Mouse (Mus musculus) kidney, postnatal 4 days (tissue): Measurements from ENCODE around the gene Tfap2c.

Source experiments
- DNase-seq, 2 experiments: peaks; one replicate each; pipeline ENCODE4 v3.0.0; 2021; ENCODE audit warnings: mixed read lengths in 2 of 2

Tfap2c gene

DNA sequence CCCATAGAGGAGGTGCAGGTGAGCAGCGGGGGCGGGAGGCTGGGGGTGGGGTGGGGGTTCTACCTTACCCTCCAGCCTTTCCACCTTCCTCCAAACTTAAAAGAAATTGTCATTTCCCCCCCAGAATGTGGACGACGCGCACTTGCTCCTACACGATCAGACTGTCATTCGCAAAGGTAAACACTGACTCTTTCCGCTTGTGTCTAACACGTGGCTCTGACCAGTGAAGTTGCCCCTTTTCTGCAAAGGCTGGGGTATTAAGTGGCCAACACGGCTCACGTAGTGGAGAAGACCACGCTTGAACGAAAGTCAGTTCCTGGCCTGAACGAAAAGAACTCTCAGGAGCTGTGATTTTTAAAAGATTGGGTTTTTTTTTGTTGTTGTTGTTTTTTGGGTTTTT is 2.5 kb downstream of the Tfap2c start:
- DNase-seq, result no peak

DNA sequence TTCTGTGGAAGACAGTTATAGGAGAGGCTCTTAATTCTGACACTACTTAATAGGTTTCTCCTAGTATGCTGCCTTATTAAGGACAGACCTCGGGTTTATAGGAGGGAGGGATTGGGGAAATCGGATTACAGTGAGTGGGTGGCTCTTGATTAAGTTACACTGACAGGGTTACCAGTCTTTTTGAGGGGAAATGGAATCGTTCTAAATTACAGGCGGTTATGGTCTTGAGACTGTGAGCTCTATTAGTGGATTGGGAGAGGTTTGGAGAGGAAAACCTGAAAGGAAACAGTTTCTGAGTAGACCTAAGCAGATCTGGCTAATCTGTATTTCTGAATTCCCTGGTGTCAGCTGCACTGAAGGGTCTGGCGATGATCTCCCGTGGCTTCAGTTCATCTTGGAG is 3.3 kb downstream of the Tfap2c start:
- DNase-seq, result no peak

DNA sequence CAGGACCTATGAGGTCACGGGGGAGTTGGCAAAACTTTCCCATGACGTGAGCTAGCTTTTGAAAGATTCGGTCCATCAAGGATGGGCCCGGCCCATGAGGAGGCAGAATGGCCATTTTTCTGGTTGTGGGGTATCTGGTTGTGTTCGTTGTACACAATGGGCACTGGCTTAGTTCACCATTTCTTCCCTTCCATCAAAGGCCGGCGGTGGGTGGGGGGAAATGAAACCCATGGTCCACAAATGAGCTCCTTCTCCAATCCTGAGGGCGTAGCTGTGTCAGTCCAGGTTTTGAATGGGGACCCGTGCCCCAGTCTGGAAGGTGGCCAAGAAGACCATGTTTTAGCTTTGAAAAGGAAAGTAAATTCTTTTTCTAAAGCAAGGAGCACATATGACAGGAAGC is 4.8 kb downstream of the Tfap2c start:
- no peak for DNase-seq

DNA sequence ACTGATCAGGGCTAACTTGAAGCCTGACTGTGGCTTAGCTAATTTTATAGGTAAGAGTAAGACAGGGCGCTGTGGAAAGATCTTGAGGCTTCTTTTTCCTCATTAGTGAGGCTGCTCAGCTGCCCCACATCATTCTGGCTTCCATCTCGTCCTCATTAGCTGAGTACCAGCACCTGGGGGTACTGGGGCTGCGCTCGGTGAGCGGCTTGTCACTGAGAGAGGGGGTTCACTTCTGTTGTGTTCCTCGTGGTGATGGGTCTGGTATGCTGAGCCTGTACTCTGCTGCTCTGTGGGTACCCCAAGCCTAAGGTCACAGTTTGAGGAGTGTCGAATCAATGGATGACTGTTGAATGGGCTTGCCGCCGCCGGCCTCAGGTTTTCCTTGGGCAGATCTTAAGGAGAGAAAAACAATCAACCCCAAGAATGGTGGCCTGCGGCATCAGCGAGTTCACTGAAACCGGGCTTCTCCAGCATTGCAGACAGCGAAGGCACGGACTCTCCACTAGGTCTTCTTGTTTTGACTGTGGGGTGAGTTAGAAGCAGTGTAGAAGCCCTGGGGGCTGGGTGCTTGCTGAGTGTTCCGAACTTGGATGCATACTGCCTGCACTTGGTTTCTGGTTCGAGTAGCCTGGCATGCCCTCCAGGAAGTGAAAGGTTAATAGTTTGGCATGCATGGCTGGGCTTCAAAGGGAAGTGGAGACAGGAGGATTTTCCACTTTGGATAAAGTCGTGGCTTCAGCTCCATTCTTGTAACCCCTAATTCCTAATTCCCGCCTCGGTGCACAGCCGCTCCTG is 9.5 kb downstream of the Tfap2c start:
- DNase-seq, result no peak

DNA sequence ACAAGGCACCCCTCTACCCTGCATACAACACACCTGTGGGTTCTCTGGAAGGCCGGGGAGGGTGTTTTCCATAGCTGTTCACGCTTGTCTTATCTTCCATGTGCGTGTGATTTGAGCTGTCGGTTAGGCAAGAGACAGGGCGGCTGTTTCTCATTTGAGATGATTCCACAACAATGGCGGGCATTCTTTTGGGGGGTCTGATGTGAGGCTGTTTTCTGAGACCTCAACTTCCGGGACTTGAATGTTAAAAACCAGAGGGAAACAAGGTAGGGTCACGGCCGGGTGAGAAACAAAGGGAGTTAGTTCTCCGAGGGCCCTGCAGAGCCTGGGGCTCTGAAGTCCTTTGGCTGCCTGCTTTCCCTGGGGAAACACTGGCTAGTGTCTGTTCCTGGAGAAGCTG is 11.6 kb downstream of the Tfap2c start:
- DNase-seq, result no peak

DNA sequence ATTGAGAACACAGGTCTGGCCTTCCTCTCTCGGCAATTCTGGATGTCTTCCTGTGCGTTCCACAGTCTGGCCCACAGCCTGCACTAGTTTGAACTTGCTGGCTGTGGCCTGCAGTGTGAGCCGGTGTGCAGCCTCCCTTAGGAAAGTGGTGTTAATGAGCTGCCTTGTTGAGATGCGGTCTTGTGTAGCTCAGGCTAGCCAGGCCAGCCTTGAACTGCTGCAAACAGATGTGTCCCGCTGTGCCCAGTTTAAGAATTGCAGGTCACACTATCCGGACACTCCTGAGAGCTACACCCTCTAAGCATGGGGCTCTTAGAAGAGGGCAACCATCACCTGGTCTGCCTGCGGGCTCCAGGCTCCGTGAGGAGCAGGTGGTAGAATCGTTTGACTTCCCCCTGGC is 18.4 kb downstream of the Tfap2c start:
- no peak for DNase-seq

DNA sequence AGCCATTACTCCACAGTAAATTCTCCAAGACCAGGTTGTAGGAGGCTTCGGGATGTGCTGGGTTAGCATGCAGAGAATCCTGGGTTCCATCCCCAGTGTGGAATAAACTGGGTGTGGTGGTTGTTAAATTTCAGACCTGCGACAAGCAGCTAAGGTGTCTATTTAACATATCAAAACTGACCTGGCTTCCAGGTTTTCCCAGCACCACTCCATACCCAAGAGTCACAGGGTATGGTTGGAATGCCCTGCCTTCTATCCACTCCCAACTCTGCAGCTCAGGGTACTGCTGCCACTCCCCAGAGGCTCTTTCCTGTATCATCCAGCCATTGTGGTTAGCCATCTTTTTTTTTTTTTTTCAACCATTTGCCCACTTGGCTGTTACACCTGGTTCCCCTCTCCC is 19.1 kb downstream of the Tfap2c start:
- no peak for DNase-seq

DNA sequence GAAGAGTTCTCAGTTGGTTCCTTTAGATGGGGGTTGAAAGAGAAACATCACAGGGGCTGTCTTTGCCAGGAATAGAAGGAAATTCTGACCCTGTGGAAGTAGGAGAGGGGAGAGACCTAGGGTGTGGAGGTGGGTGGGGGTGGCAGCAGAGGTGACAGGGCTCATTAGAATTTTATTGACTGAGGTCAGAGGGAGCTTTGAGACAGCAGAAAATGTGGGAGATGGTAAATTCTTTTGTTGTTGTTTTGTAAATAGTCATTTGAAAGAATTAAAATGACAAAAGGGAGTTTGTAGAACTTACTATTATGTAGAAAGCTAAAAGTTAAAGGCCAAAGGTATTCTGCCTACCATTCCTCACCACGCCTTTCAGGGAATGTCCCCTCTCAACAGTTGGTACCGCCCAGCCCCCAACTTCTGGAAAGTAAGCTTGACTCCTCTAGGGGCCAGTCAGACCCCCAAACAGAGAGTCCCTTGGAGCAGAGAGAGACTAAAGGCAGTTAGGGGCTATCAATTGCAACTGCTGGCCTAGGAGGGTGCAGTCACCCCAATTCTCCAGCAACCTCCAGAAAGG is 27.9 kb downstream of the Tfap2c start:
- no peak for DNase-seq

DNA sequence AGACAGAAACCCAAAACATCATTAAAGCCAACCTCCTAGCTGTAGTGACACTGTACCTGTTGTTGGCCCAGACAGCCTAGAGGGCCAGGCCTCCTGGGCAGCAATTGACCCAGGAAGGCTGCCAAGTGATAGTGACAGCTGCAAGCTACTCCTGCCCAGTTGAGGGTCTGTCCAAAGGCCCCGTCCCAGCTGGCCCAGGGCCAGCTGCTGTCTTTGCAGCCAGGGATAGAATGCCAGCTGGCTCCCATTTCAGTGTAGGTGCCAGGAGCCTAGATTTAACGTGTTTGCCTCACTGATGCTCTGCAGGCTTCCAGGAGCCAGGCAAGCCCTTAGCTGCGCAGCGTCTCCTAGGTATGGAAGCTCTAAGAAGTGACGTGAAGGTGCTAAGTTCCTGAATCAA is 29.8 kb downstream of the Tfap2c start:
- DNase-seq, result no peak

DNA sequence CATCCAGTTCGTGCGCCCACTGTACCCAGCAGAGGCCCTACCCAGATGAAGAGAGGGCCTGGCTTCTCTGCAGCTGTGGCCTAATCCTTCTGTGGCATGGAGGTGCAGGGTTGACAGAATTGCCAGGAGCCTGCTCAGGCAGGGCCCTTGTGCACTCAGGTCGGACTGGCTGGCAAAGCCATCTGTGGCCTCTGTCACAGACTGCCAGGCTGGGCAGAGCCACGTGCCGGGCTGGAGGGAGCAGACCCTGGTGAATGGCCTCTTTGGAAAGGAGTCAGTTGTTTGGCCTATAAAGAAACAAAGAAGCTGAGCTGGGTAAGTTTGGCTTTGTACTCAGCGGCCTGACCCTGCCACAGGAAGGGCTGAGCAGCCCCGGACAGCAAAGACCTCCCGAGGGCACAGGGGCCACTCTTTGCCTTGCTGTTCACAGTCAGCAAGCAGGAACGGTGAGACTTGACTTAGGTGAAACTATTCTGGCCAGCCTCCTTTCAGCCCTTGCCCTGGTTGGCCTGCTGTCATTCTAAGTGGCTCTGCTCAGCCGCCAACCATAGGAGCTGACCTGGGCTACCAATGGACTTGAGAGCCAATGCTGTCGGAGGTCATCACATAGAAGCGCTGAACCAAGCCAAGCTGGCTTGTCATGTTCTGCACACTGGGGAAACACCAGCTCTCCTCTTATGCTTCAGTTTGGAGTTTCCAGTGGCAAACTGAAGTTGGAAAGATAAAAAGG is 31.3 kb downstream of the Tfap2c start:
- no peak for DNase-seq

DNA sequence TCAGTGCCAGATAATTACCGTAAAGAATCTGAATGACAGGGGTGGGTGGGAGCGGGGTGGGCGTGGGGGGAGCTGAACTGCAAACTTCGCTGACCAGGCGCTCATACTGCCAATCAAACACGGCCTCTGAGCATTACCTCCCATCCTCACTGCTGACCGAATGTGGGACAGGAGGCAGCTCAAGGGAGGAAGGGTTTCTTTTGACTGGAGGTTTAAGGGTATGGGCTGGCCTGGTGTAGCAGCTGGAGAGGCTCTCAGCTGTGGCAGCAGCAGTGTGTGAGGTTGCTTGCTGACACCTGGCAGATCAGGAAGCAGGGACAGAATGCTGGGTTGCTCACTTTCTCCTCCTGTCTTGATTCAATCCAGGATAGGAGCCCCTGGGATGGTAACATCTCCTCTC is 33.9 kb downstream of the Tfap2c start:
- DNase-seq, result no peak

DNA sequence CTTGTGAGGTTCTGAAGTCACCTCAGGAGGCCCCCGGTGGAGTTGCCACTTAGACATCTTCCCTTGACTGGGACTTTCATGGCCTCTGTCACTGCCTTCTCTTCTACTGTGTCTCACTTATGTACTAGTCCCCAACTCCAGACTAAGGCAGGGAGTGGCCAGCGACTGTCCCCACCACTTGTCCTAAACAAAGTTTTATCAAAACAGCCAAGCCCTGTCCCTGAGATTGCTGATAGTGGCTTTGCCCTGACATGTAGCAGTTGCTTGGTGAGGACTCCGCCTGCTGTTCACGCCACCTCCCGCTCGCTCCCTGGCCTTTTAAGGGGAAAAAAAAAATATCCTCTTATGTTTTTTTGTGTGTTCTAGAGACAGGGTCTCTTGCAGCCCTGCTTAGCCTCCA is 35.9 kb downstream of the Tfap2c start:
- no peak for DNase-seq

DNA sequence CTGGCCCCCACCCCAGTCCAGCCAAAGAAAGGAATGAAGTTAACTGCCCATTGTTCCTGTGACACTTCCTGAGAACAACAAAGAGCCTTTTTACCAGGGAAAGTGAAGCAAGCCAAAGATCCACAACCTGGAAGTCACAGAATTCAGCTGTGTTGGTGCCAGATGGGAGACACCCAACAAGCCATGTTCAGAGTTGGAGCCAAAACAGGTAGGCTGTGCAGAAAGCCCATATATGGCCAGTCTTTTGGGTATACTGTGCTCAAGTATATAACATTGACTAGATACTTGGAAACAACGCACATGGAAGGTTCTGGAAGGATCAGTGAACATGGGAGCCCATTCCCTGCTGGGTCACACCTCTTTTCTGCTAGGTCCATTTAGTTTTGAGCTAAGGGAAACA is 39.7 kb downstream of the Tfap2c start:
- DNase-seq, result no peak

DNA sequence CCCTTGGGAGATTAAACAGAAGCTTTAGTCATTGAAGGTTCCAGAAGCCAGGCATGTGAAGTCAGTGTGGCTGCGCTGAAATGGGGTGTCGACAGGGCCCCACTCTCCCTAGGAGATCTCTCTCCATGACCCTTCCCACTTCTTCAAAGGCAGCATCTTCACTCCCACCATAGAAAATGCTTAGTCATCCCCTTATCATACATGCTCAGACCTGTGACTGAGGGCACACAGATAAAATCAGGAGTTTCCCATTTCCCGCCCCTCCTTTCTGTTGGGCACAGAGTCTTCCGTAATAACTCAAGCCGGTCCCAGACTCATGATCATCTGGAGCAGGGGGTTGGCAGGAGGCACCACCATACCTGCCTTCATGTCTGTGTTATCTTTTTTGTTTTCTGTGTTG is 41.4 kb downstream of the Tfap2c start:
- DNase-seq, result no peak

DNA sequence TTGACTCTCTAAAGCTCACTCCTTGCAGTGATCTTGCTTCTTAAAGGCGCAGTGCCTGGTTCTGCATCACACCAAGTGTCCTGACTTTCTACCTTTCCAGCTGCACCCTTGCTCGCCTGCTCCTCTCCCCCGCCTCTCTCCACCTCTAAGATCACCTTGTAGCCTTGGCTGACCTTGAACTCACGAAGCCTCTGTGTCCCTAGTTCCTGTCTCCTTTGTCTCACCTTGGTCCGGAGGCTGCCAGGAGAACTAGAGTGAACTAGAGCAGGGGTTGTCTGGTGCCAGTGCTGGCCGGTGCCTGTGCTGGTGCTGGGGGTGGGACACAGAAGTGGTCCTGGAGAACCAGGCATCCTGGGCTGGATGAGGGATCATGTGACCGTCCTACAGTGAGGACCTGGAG is 44.9 kb downstream of the Tfap2c start:
- DNase-seq, result no peak

DNA sequence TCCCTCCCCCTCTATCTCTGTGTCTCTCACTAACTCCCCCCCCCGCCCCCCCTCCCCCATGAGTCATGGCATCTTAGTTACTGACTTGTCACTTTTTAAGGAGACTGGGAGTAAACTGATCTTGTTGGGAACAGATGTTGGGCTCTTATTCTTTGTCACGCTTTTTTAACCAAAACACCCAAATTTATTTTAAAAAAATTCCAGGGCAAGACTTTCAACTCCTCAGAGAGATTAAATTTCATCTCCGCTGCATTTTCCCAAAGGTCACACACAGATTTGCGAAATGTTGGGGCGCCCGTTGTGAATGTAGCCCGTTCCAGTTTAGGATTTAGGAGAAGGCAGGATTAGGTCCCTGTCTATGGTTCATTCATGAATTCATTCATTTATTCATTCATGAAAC is 47.7 kb downstream of the Tfap2c start:
- no peak for DNase-seq

DNA sequence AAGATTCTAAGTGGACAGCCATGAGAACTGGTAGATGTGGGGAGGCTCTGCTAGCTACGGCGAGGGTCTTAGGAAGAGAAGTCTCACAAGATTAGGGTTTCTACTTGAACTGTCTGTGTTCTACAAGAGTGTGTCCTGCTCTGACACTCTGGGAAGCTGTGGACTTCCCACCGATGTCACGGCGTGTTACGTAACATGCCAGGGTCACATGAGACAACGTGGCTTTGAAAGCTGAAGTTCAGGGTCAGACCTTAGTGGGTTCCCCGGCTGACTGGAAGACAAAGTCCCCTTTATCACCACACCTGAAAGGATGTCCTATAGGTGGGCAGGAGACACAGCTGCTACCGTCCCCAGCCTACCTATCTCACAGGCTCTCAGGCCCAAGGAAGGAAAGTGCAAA is 48.5 kb downstream of the Tfap2c start:
- no peak for DNase-seq

DNA sequence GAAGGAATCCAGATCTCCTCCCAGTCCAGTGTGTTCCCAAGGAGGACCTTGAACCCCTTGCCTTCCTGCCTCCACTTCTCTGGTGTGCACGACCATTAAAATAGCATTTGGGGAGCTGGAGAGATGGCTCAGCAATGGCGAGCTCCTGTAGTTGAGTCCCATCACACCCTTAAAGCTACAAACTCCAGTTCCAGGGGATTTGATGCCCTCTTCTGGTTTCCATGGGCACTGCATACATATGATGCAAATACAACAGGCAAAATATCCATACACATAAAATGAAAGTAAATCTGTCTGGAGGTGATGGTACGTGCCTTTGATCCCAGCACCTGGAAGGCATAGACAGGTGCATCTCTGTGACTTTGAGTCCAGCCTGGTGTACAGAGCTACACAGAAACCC is 55.2 kb downstream of the Tfap2c start:
- no peak for DNase-seq

DNA sequence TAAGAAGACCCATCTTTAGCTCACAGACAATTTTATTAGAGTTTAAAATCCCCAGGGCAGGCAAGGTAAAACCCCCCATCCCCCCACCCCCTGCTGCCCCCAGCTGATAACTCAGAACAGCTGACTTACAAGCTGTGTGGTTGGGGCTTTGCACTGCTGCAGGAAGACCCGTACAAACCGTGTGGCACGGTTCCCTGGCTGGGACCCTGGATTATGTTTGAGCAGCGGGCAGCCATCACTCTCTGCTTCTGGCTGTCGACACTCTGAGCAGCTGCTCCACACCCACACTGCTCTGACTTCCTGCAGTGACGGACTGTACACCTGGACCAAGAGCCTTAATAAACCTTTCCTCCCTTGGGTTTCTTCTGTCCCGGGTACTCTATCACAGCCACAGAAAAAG is 56.2 kb downstream of the Tfap2c start:
- no peak for DNase-seq

DNA sequence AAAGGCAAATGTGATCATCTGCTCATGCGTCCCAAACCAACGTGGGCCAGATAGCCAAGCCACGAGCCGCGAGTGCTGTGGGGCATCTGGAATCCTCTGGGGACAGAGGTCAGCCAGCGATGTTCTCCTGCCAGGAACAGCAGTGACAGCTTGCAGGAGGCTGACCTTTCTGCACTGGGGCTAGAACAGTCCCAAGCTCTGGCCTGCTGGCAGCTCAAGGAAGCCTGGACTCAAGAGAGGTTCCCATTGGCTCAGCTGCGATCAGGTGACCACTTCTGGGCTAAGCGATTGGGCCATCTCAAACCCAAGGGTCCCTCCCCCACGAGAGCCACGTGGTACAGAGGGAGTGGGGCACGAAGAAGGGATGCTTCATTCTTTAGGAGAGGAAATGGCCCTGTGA is 58.3 kb downstream of the Tfap2c start:
- no peak for DNase-seq
